Mouse (Mus musculus) kidney, postnatal 0 days (tissue): Measurements from ENCODE around the gene Psmc2. TPM values are rescaled to one million over a fixed set of nuclear protein-coding genes. Genes with fewer than 3 reads are reported as not detected.
A peak's percentile ranks its signal among the peaks of the same experiment; 100 is the strongest.

Source experiments
- ATAC-seq: fragments of 200-750 bp; cut with Nextera tagmentation; replicated peaks from 2 replicates; pipeline ENCODE4 v1.8.0; 2017; ENCODE audit warnings: low read depth, moderate number of reproducible peaks, moderate TSS enrichment, moderate library complexity; ENCODE audit not compliant: low FRiP score
- DNase-seq: peaks from one replicate; pipeline ENCODE4 v3.0.0-alpha.2; 2016; ENCODE audit warnings: low spot score
- H3K27ac ChIP-seq: fragments of 300-500 bp; sonication (generic); 2 replicates; pipeline ENCODE4 v1.5.1; 2014; ENCODE audit warnings: mild to moderate bottlenecking
- H3K27me3 ChIP-seq: fragments of 300-500 bp; sonication (generic); 2 replicates; pipeline ENCODE4 v1.6.1; 2014; ENCODE audit warnings: low read length, mixed read lengths; ENCODE audit not compliant: insufficient read depth
- H3K36me3 ChIP-seq: fragments of 300-500 bp; sonication (generic); 2 replicates; pipeline ENCODE4 v1.6.1; 2014; ENCODE audit warnings: low read length, mixed read lengths; ENCODE audit not compliant: insufficient read depth
- H3K4me1 ChIP-seq: fragments of 300-500 bp; sonication (generic); replicated peaks from 2 replicates; pipeline ENCODE4 v1.6.1; 2014; ENCODE audit warnings: antibody characterized with exemption, low read length, mixed read lengths; ENCODE audit not compliant: insufficient read depth
- H3K4me2 ChIP-seq: fragments of 300-500 bp; sonication (generic); 2 replicates; pipeline ENCODE4 v1.6.1; 2014; ENCODE audit warnings: mild to moderate bottlenecking, low read length, moderate library complexity, mixed read lengths
- H3K4me3 ChIP-seq: fragments of 300-500 bp; sonication (generic); replicated peaks from 2 replicates; pipeline ENCODE4 v1.5.1; 2014; ENCODE audit warnings: low read depth, low read length
- H3K9ac ChIP-seq: fragments of 300-500 bp; sonication (generic); 2 replicates; pipeline ENCODE4 v1.6.1; 2014; ENCODE audit warnings: low read depth, low read length
- H3K9me3 ChIP-seq: fragments of 300-500 bp; sonication (generic); replicated peaks from 2 replicates; pipeline ENCODE4 v1.6.1; 2016; ENCODE audit warnings: low read length, inconsistent platforms, mixed read lengths
- CTCF ChIP-seq: IDR thresholded peaks from 2 replicates; pipeline ENCODE4 v1.5.1; 2016; ENCODE audit warnings: antibody characterized with exemption, low read depth, mild to moderate bottlenecking, moderate library complexity
- WGBS: fragments of 180-500 bp; shearing (Covaris S2); extraction: QIAGEN DNeasy Blood & Tissue Kit; methylation state at CpG from one replicate; pipeline ENCODE4 v1.1.7; 2014; 5-methylcytosine and 5-hydroxymethylcytosine counted together
- polyA plus RNA-seq: library from polyadenylated mRNA; unstranded; fragments of >200 nt; fragmentation: Nextera tagmentation; extraction: Ambion mirVana; gene quantifications from 2 replicates; pipeline ENCODE4 v1.2.1, GENCODE M21; 2015

The Psmc2 gene
- polyA plus RNA-seq, 1 experiment from 2014 or later, result 157 TPM

GRCm38 (mm10) chr5:21784161-21785052 lies 676 bp upstream of the Psmc2 start:
- Histone ChIP-seq H3K4me2 (peak overlapping the region; percentile 99), H3K9ac (peak overlapping the region; percentile 79), H3K4me1 (0 out of 2 replicates have a peak, but pooled peaks cover 3% of the 10 kb centered on the region), H3K9me3 (no peaks in the 10 kb centered on the region), H3K36me3 (peaks cover 21% of the 10 kb centered on the region), H3K27me3 (no peaks in the 10 kb centered on the region), H3K4me3 (peak overlapping the region; percentile 87), H3K27ac (peak overlapping the region; percentile 65)
- WGBS, result 1% methylated on average over 51 of the region's 51 CpGs
- no peak; the same call in 1 of the 2 replicates for ATAC-seq
- no peak for TF ChIP-seq CTCF
- peak; percentile 43 for DNase-seq

GRCm38 (mm10) chr5:21785776-21786175 lies 693 bp downstream of the Psmc2 start:
- DNase-seq, result no peak
- Histone ChIP-seq H3K9me3 (no peaks in the 10 kb centered on the region), H3K4me1 (0 out of 2 replicates have a peak, but pooled peaks cover 3% of the 10 kb centered on the region), H3K4me2 (no peak overlapping the region; the same call in 1 of the 2 replicates), H3K27ac (no peak overlapping the region), H3K4me3 (no peak overlapping the region), H3K9ac (no peak overlapping the region), H3K27me3 (no peaks in the 10 kb centered on the region), H3K36me3 (peaks cover 10% of the 10 kb centered on the region)
- no peak for TF ChIP-seq CTCF
- 79% methylated on average over 7 of the region's 7 CpGs for WGBS
- ATAC-seq, result no peak

DNA sequence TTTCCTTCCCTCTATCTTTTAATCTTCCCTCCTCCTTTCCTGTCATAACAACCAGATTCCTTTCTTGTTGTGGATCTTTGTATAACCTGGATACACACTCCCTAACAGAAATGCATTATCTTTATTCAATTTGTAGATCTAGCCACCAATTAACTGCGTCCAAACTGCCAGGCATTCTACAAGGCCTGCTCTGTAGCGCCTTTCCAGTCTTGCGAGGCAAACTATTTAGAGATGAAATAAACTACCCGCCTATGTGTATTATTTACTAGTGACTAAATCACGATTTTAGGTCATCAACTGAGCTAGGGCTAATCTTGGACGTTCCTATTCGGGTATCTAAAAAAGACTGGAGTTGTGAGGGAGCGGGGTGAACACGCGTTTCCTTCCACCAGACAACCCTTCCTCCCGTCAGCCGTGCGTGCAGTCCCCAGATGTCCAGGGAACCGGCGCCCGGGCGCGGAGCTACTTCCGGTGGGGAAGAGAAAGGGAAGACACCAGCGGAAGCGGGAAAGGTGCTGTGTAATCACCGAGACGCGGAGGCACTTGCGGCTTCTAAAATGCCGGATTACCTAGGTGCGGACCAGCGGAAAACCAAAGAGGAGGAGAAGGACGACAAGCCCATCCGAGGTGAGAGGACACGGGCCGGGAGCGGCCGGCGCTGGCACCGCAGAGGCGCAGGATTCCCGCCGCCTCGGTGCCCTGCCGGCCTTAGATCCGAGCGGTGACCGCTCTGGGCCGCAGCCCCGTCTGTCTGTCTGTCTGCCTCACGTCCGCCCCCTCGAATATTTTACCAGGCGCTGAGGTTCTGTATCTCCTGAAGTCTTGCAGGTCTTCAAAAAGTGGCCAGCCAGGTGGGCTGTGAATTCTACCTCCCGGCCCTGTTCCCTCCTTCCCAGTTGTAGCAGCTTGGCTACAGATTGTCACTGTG lies 1.4 kb downstream of the Psmc2 start:
- ATAC-seq (peak; percentile 87), DNase-seq (peak; percentile 94)
- no peaks in the 10 kb centered on the region for H3K9me3 ChIP-seq
- 0 out of 2 replicates have a peak, but pooled peaks cover 3% of the 10 kb centered on the region for H3K4me1 ChIP-seq
- H3K36me3 ChIP-seq, result 0 out of 2 replicates have a peak, but pooled peaks cover 4% of the 10 kb centered on the region
- H3K27me3 ChIP-seq, result no peaks in the 10 kb centered on the region
- WGBS, result 2% methylated on average over 49 of the region's 51 CpGs
- H3K9ac ChIP-seq, result peak overlapping the region; percentile 81
- TF ChIP-seq CTCF, result no peak
- H3K27ac ChIP-seq, result peak overlapping the region; percentile 85
- H3K4me3 ChIP-seq, result peak overlapping the region; percentile 97
- H3K4me2 ChIP-seq, result peak overlapping the region; percentile 71

DNA sequence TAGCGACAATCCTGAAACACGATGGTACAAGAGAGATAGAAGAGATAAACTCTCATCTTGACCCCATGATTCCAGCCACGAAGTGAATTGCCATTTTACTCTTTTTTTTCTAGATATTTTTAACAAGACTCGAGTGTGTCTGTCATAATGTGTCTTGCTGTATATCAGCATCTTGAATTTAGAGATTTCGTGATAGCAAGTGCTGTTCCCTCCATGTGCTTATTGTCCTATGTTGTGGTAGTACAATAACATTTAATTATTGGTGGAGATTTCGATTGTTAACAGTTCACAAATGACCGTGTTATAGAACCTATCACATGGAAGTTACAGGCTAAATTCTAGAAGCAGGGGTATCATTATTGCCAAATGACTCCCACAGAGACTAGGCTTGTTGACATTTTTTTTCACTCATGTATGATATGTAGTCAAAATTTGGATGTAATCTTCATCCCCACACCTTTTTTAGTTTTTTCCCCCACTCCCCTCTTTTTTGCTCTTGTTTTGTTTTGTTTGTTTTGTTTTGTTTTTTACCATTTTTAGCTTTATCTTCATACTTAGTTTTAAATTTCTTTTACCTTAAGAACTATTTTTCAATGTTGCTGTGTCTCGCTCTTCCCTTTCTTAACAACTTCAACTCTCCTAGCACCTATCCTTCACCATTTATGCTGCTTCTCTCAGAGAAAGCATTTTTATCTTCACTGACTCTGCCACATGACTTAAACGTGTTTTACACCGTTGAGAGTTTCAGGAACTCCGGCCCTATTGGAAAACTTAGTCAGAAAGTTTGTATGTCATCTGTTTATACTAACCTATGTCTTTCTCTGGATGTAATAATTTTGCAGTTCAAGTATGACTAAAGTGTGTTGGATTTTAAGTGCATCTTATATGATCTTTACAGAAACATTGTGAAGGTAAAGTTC lies 2.4 kb downstream of the Psmc2 start:
- Histone ChIP-seq H3K27ac (peak overlapping the region; percentile 85; the same call in 1 of the 2 replicates), H3K27me3 (no peaks in the 10 kb centered on the region), H3K36me3 (0 out of 2 replicates have a peak, but pooled peaks cover 4% of the 10 kb centered on the region), H3K4me1 (0 out of 2 replicates have a peak, but pooled peaks cover 3% of the 10 kb centered on the region), H3K4me2 (peak overlapping the region; percentile 71), H3K4me3 (peak overlapping the region; percentile 97), H3K9ac (peak overlapping the region; percentile 81), H3K9me3 (no peaks in the 10 kb centered on the region)
- WGBS, result 37% methylated on average over 11 of the region's 11 CpGs
- peak; percentile 2 for DNase-seq
- no peak for TF ChIP-seq CTCF
- no peak for ATAC-seq

DNA sequence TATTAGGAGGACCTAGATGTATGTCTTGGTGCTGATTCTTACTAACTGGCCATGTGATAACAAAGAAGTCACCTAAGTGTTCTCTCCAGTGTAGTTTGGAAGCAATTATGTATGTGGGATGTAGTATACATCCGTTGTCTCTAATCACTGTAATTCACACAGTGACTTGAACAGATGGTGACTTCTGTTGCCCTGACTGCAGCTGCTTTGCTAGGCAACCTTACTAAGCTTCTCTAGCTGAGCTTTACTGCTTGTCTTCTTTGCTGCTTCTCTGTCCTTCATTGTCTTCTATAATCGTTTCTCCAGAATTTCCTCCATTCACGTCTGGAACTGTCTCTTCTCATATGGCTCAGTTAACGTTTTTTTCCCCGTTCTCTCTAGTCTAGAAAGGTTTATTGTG lies 4.0 kb downstream of the Psmc2 start:
- Histone ChIP-seq H3K27ac (no peak overlapping the region), H3K9me3 (no peaks in the 10 kb centered on the region), H3K4me3 (no peak overlapping the region), H3K27me3 (no peaks in the 10 kb centered on the region), H3K9ac (no peak overlapping the region), H3K4me1 (no peaks in the 10 kb centered on the region), H3K4me2 (no peak overlapping the region), H3K36me3 (no peaks in the 10 kb centered on the region)
- TF ChIP-seq CTCF, result no peak
- DNase-seq, result no peak
- WGBS, result 41% methylated on average over 5 of the region's 5 CpGs
- ATAC-seq, result no peak
